Mouse (Mus musculus) fibroblast of lung, adult 2 months (primary cell): ENCODE results near the gene Sfswap.

Source experiments
- DNase-seq: peaks from one replicate; pipeline ENCODE4 v3.0.0-alpha.2; 2011; ENCODE audit warnings: low read depth

Gene Sfswap

DNA sequence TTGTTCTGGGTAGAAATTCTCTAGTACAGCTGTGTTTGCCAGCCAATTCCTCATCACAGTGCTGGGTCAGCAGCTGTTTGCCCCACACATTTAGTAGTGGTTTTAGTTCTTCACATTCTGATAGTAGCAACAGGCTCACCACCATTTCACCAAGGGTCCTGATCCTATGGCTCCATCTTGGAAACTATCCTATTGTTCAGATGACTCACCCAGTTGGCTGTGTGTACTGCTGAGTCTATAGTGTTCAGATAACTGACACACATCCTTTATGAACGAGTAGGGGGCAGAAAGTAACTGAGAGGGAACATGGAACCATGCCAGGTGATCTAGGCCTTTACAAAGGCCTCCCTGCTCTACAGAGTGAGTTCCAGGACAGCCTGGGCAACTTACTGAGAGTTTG is 28.6 kb downstream of the Sfswap start:
- no peak for DNase-seq

- DNase-seq: no peak
Measured at GRCm38 (mm10) chr5:129533731-129534130, 32.7 kb downstream of the Sfswap start.

- no peak for DNase-seq
Measured at GRCm38 (mm10) chr5:129534500-129534899, 33.5 kb downstream of the Sfswap start.

DNA sequence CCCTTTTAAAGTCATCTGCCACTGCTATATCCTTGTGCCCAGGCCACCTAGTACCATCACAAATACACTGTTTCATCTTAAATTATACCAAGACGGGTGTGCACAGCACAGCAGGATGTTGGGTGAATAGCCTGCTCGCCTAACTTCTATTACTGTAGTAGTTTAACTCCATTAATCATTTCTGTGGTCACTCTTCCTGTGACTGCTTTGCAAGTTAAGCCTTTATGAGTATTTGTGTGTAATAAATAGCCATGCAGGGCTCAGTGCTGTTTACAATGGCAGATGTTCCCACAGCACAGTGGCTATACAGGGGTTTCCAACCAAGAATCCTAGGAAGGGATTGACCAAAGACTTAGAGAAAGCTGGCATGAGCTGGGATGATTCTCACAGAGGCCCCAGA is 34.0 kb downstream of the Sfswap start:
- no peak for DNase-seq

GRCm38 (mm10) chr5:129535431-129535830 is 34.4 kb downstream of the Sfswap start:
- DNase-seq: no peak

DNA sequence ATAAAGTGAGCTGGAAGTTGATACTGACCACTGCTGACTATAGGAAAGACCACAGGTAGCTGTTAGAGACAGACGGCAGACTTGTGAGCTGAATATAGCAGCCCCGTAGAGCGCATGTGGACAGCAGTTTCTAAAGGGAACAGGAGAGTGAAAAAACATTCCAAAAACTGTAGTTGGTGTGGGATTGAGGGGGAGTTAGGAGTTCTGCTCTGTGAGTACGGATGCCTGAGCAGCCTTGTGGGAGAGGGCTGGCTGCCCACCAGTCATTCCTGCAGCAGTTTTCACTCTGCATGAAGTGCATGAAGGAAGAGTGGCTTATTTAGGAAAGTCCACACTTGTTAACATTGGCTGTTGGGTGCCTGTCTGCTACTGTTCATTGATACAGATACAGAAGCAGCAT is 37.8 kb downstream of the Sfswap start:
- no peak for DNase-seq

DNA sequence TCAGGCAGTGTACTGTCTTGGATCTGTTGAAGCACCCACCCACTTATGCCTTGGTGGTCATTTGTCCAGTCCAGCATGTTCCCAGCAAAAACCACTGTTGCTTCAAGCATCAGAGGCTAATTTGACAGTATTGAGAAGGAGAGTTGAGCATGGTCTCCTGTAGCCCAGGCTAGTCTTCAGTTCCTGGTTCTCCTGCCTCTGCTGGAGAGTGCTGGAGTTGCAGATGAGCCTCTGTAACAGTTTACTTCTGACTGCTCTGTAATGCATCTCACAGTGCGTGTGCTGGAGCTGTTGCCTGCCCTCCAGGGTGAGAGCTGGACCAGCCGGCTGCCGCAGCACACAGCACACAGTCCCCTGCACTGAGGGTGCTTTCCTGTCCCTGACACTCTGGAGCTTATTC is 41.2 kb downstream of the Sfswap start:
- DNase-seq: no peak

- DNase-seq: no peak
Measured at GRCm38 (mm10) chr5:129545787-129546186, 44.8 kb downstream of the Sfswap start.

DNA sequence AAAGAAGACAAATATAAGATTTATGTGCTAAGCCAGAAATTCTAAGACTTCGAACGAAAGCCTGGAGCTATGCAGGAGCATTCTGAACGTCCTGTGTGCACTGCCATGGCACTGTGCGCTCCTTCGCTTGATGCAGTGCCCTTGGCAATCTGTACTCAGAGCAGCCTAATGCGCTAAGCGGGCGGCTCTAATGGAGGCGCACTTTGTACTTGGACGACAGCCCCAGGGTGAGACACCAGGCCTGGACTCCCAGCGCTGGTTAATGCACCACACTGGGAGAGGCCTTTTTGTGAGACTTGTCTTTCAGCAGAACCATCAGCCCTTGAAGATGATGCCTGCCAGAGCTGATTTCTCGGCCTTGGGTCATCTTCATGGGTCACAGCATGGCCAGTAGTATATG is 48.7 kb downstream of the Sfswap start:
- no peak for DNase-seq

DNA sequence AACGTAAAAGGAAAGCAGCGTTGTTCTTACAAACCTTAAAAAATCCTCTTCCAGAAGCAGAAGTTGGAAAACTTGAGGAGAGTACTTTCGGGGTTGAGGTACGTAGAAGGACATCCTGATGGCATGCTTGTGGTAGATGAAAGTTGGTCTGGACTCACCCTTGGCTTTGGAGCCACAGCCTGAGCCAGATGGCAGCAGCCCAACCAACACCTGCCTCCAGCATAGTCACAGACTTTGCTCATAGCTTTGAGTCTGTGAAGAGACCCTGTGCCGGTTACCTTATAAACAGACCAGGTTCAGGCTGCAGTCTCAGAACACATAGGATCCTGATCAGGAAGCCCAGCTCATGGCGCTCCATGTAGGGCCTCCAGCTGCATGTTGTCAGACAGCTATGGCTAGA is 49.8 kb downstream of the Sfswap start:
- DNase-seq: no peak

GRCm38 (mm10) chr5:129551991-129552390 is 51.0 kb downstream of the Sfswap start:
- no peak for DNase-seq

- DNase-seq: no peak
Measured at GRCm38 (mm10) chr5:129553642-129554041, 52.6 kb downstream of the Sfswap start.

DNA sequence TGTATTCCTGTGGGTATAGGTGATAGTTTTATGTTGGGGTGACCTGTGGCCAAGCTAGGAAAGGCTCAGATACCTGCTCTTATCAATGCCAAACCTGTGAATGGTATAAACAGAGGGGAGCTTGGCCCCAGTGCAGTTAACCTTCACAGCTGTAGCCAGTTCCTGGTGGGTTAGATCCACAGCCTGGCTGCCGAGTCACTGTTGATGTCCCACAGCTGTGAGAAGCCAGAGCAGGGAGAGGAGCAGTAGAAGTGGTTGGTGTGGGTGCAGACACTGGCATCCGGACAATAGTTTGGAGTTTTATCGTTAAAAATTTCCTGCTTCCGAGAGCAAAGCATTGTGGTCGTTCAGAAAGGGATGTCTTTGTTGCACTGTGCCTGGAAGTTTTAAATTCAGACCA is 57.6 kb downstream of the Sfswap start:
- no peak for DNase-seq

GRCm38 (mm10) chr5:129559283-129559682 is 58.3 kb downstream of the Sfswap start:
- no peak for DNase-seq

DNA sequence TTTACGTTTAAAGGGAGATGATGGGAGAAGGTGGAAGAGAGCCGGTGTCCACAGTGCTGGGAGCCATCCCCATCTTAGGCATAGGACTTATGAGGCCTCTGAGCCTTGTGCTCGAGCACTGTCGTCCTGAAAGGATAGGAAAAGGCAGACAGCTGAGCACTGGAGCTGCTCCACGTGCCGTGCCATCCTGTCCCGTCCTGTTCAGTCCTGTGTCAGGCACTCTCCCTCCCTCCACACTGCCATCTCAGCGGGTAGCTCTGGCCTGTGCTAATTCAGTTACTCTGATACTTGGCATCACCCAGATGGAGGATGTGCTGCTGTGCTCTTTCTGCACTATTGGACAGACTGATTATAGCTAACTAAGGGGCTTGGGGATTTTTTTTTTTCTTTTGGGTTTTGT is 61.3 kb downstream of the Sfswap start:
- no peak for DNase-seq

GRCm38 (mm10) chr5:129568596-129568995 is 67.6 kb downstream of the Sfswap start:
- DNase-seq: no peak

DNA sequence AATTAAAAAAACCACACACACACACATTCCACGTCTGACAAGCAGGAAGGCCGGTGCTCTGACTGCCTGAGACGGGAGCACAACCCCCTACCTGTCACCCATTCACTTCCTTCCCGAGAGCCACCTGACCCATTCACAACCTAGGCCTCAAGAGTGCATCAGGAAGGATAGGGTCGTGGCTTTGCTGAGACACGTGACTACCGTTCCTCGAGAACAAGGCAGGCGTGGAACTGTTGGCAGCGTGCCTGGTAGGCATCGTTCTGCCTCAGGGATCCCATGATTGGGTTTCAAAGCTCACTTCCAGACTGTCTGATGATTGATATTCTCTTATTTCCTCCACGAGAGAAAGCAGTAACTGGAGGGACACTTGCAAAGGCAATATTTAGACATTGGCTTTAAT is 77.2 kb downstream of the Sfswap start:
- no peak for DNase-seq

DNA sequence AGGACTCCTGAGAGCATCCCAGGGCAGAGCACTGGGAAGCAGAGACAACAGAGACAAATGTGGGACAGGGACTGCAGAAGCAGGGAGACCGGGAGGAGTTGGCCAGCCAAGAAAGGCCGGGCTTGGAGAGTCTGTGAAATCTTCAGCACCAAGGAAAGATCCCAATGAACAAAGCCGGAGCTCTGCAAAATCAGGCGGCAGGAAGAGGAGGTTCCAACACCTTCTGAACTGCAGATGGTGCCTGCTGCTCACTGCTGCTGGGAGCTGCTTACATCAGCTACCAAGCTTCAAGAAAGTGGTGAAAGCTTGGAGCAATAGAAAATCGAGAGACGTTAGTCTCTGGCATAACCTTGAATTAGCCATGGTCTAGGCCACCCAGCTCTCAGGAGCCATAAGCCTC is 79.0 kb downstream of the Sfswap start:
- DNase-seq: no peak

DNA sequence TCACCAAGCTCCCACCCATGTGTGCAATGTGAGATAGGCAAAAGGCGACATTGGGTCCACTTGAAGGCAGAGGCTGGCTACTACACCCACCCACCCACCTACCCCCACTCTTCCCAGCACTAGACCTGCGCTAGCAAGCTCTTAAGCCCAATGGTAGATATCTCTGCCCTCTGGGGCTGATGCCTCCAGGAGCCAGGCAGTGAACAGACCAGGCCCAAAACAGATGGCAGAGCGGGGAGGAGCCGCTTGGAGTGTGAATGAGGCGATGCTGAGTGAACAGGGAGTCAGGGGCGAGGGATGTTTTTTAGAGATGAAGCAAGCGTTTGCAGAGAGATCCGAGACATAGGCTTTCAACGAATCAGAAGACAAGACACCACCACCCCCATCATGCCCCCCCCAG is 79.6 kb downstream of the Sfswap start:
- no peak for DNase-seq

- DNase-seq: no peak
Measured at GRCm38 (mm10) chr5:129581015-129581414, 80.0 kb downstream of the Sfswap start.

DNA sequence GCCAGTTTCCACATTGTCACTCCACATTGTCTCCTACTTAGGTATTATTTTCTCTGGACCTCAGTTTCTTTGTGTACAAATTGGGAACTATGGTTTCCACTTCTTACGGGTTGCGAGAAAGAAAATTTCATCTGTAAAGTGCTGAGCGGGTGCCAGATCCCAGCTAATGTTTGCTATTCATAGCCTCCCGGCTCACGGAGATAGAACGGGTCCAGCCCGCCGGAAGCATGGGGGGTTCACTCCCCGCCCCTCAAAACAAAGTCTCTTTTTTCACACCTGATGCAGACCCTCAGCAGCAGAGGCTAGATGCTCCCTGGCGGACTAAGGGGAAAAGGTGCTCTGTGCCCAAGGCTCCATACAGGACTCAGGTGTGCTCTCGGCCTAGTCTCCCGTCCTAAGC is 82.3 kb downstream of the Sfswap start:
- no peak for DNase-seq

DNA sequence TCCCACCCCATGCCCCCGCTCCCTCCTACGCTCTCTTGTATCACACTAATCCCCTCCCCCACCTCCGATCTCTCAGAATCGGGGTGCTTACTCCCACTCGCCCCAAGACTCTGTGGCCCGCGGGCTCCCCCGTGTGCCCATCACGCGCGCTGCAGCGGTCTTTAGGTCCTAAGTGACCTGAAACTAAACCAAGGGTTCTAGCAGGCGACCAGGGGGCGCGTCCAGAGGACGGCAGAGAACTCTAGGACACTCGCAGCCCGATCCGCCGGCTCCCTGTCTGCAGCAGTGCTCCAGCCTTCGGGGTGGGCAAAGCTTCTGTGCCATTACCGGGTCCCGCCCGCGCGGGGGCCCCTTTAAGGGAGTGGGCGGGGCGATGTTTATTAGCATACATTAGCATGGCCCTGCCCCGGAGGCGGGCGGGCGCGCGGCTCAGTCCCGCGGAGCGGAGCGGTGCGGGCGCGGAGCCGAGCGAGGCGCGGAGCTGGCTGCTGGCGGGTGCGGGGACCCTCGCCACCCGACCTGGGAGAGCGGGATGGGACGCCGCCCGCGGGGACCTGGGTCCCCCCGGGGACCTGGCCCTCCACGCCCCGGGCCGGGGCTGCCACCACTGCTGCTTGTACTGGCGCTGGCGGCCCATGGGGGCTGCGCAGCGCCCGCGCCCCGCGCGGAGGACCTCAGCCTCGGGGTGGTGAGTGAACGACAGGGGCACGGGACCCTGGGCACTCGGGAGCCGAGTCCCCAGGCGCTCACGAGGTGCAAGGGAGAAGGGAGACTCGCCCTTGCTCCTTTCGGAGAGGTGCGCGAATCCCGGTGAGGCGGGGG is 83.0 kb downstream of the Sfswap start, which contains the start of gene Mmp17:
Mmp17 (plus strand) TSS at position 409 of the 822 bp plus-strand sequence.
- DNase-seq: peak; percentile 44

DNA sequence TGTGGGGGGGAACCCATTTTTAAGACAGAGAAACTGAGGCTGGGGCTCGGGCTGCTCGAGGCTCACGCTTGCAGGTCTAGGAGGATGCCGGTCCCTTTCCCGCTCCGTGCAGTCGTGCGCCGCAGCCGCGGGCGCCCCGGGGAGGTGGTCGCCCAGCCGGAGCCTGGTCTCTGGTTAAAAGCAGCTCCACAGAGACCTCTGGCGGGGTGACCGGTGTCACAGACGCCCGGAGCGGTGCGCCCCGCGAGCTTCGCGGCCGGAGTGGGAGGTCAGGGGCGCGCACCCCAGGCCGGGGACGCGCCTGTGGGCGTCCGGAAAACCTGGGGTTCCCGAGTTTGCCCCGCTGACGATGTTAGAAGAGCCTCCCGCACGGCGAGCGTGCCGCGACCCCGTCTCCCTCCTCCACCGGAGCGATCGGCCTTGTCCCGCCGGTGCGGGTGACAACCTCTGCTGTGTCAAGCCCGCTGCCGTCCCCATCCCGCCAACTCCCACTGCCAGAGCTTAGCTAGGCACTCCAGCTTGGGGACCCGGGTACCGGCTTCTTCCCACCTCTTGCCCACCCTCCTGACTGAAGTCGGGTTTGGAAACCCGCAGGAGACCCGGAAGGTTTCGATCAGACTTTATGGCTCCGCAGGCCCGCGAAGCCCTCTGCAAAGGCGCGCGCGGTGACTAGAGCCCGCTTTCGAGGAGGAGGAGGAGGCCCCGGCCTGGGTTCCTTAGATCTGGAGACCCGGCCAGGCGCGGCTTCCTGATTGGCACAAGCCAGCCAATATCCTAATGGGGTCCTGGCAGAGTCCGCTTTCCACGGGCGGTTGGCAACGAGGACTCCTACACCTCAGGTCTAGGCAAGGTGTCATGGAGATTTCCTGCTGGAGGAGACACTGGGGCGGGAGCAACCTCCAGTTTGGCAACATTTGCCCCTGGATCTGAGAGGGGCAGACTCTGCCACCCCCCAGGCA is 83.8 kb downstream of the Sfswap start:
- no peak for DNase-seq
